ENCODE assay signal across 19 mouse cellular contexts in genomic region chr16:31993195-31993594, GRCm38 (mm10). TPM values are rescaled to one million over a fixed set of nuclear protein-coding genes. Genes with fewer than 3 reads are reported as not detected.
A peak's percentile ranks its signal among the peaks of the same experiment; 100 is the strongest.
DNase-seq lines count a peak whose midpoint lies in the region; ATAC-seq and TF ChIP-seq lines count a peak whose summit lies in the region.
"Had no signal": no experiment of that assay in that cellular context is flagged by ENCODE, and none has a peak within 500 bp of the region (broad histone marks: within the 10 kb centered on the region; RNA-seq: fewer than 3 reads in every experiment).

No protein-coding gene starts in this region.

- no peak for TF ChIP-seq POLR2A in embryonic fibroblast, embryonic 13.5 days (IDR thresholded peaks at IDR 0.05; ENCODE audit: low read depth, low read length)

- H3K4me1 ChIP-seq in kidney, embryonic 15.5 days = no peaks in the 10 kb centered on the region
- H3K4me1 ChIP-seq in embryonic fibroblast, embryonic 13.5 days (ENCODE audit: control insufficient read depth, insufficient read depth, low read length) = no peaks in the 10 kb centered on the region
- H3K4me1 ChIP-seq in liver, postnatal 0 days (ENCODE audit: insufficient read depth) = 0 out of 2 replicates have a peak, but pooled peaks cover 6% of the 10 kb centered on the region
- H3K4me1 ChIP-seq: embryonic facial prominence, embryonic 10.5 days; forebrain, embryonic 10.5 days; heart, embryonic 13.5 days; hindbrain, embryonic 12.5 days had no signal

- no peaks in the 10 kb centered on the region for H3K9me3 ChIP-seq in kidney, embryonic 15.5 days (replicated peaks)
- H3K9me3 ChIP-seq in liver, postnatal 0 days (ENCODE audit: low read length) = no peaks in the 10 kb centered on the region
- H3K9me3 ChIP-seq: embryonic facial prominence, embryonic 10.5 days; forebrain, embryonic 10.5 days; heart, embryonic 13.5 days; hindbrain, embryonic 12.5 days had no signal

- H3K9ac ChIP-seq in kidney, embryonic 15.5 days = no peak overlapping the region
- no peak overlapping the region for H3K9ac ChIP-seq in liver, postnatal 0 days (replicated peaks)
- H3K9ac ChIP-seq: heart, embryonic 13.5 days; hindbrain, embryonic 12.5 days had no signal

- peak; percentile 13 for DNase-seq in kidney, adult 11 months
- DNase-seq in kidney, adult 8-10 months = no peak
- peak; percentile 8 to 11 for DNase-seq in kidney, postnatal 36 days
- no peak for DNase-seq in liver, postnatal 0 days
- DNase-seq: adrenal gland, postnatal 10 days; cerebellum, adult 18-20 months; cerebellum, postnatal 10 days; gastrocnemius, adult 2 months; gastrocnemius, postnatal 25 days; heart, postnatal 36 days had no signal

- H3K36me3 ChIP-seq in kidney, embryonic 15.5 days = peaks cover 46% of the 10 kb centered on the region
- H3K36me3 ChIP-seq in liver, postnatal 0 days (replicated peaks; ENCODE audit: insufficient read depth, low read length) = peaks cover 22% of the 10 kb centered on the region

- TF ChIP-seq CTCF in embryonic fibroblast, embryonic 13.5 days (IDR thresholded peaks at IDR 0.05; ENCODE audit: borderline replicate concordance, insufficient read depth, low read length) = no peak
- no peak for TF ChIP-seq CTCF in liver, postnatal 0 days (IDR thresholded peaks at IDR 0.05; ENCODE audit: low read depth)

- no peak overlapping the region for H3K4me3 ChIP-seq in kidney, embryonic 15.5 days (replicated peaks)
- H3K4me3 ChIP-seq in embryonic fibroblast, embryonic 13.5 days (ENCODE audit: insufficient read depth, low read length) = no peak overlapping the region
- no peak overlapping the region for H3K4me3 ChIP-seq in liver, postnatal 0 days (ENCODE audit: low read depth, low read length)
- H3K4me3 ChIP-seq: embryonic facial prominence, embryonic 10.5 days; erythroblast, embryonic 14.5 days; forebrain, embryonic 10.5 days; gastrocnemius, adult 2 months; heart, embryonic 13.5 days; hindbrain, embryonic 12.5 days had no signal

- no peaks in the 10 kb centered on the region for H3K27me3 ChIP-seq in kidney, embryonic 15.5 days
- no peaks in the 10 kb centered on the region for H3K27me3 ChIP-seq in liver, postnatal 0 days (ENCODE audit: insufficient read depth, low read length)
- H3K27me3 ChIP-seq: heart, embryonic 13.5 days; hindbrain, embryonic 12.5 days had no signal

- 93% methylated on average over 4 of the region's 4 CpGs for WGBS in kidney, embryonic 15.5 days
- WGBS in liver, postnatal 0 days (ENCODE audit: insufficient replicate concordance) = 84% methylated on average over 4 of the region's 4 CpGs

- ATAC-seq in kidney, embryonic 15.5 days (replicated peaks; ENCODE audit: low FRiP score) = no peak
- peak; percentile 67 for ATAC-seq in liver, postnatal 0 days
- ATAC-seq: forebrain, embryonic 14.5 days; hindbrain, embryonic 16.5 days had no signal

- H3K4me2 ChIP-seq in kidney, embryonic 15.5 days = no peak overlapping the region
- no peak overlapping the region for H3K4me2 ChIP-seq in liver, postnatal 0 days (ENCODE audit: low read depth, low read length)
- H3K4me2 ChIP-seq: heart, embryonic 13.5 days; hindbrain, embryonic 12.5 days had no signal

- no peak overlapping the region for H3K27ac ChIP-seq in kidney, embryonic 15.5 days
- 0 out of 2 replicates have a peak overlapping the region, but pooled peaks have one; percentile 67 for H3K27ac ChIP-seq in embryonic fibroblast, embryonic 13.5 days (ENCODE audit: insufficient read depth, low read length)
- peak overlapping the region; percentile 82 for H3K27ac ChIP-seq in liver, postnatal 0 days (ENCODE audit: low read depth)
- H3K27ac ChIP-seq: embryonic facial prominence, embryonic 10.5 days; forebrain, embryonic 10.5 days; gastrocnemius, adult 2 months; heart, embryonic 13.5 days; hindbrain, embryonic 12.5 days had no signal

- no peak for TF ChIP-seq EP300 in liver, postnatal 0 days (IDR thresholded peaks at IDR 0.05; ENCODE audit: low read depth)

RNA-seq across cellular contexts. Expression of gene Senp5, which starts 9.9 kb away (rescaled TPM):
- 16.1 TPM in 2 replicates for polyA plus RNA-seq in kidney, embryonic 15.5 days (2015; fragmentation: Nextera tagmentation; extraction: Ambion mirVana)
- polyA plus RNA-seq in embryonic fibroblast, embryonic 13.5 days (2011; ENCODE audit: insufficient read length, low read depth, missing spikeins) = 54.9 and 72.1 TPM in 2 replicates
- 3.7 and 3.8 TPM in 2 replicates for polyA plus RNA-seq in liver, postnatal 0 days (2015; fragmentation: Nextera tagmentation; extraction: Ambion mirVana)

RNA-seq across cellular contexts. Expression of gene Ncbp2, which starts 44.9 kb away (rescaled TPM):
- polyA plus RNA-seq in kidney, embryonic 15.5 days (2015; fragmentation: Nextera tagmentation; extraction: Ambion mirVana) = 110 and 121 TPM in 2 replicates
- 73.8 and 91.5 TPM in 2 replicates for polyA plus RNA-seq in embryonic fibroblast, embryonic 13.5 days (2011; ENCODE audit: insufficient read length, low read depth, missing spikeins)
- 20.4 and 21.4 TPM in 2 replicates for polyA plus RNA-seq in liver, postnatal 0 days (2015; fragmentation: Nextera tagmentation; extraction: Ambion mirVana)

RNA-seq across cellular contexts. Expression of gene 0610012G03Rik, which starts 44.9 kb away (rescaled TPM):
- 89.6 and 93.8 TPM in 2 replicates for polyA plus RNA-seq in kidney, embryonic 15.5 days (2015; fragmentation: Nextera tagmentation; extraction: Ambion mirVana)
- polyA plus RNA-seq in embryonic fibroblast, embryonic 13.5 days (2011; ENCODE audit: insufficient read length, low read depth, missing spikeins) = 16.8 and 19.0 TPM in 2 replicates
- polyA plus RNA-seq in liver, postnatal 0 days (2015; fragmentation: Nextera tagmentation; extraction: Ambion mirVana) = 58.1 and 58.4 TPM in 2 replicates

RNA-seq across cellular contexts. Expression of gene Pigz, which starts 59.5 kb away (rescaled TPM):
- polyA plus RNA-seq in kidney, embryonic 15.5 days (2015; fragmentation: Nextera tagmentation; extraction: Ambion mirVana) = 0.62 and 0.86 TPM in 2 replicates
- not detected in 2 replicates for polyA plus RNA-seq in embryonic fibroblast, embryonic 13.5 days (2011; ENCODE audit: insufficient read length, low read depth, missing spikeins)
- polyA plus RNA-seq in liver, postnatal 0 days (2015; fragmentation: Nextera tagmentation; extraction: Ambion mirVana) = 0.18 and 0.47 TPM in 2 replicates

Comparison
In these comparisons a context has a peak if more than half of its experiments do, and no peak if none do; other contexts are left out.
1. DNase-seq: peak in kidney, adult 11 months (single experiment) and kidney, postnatal 36 days (2 of 2); none in kidney, adult 8-10 months (0 of 2) and liver, postnatal 0 days (single experiment).